Mouse (Mus musculus) heart, adult 2 months (tissue): ENCODE measurements around the gene Poldip3. TPM values are rescaled to one million over a fixed set of nuclear protein-coding genes. Genes with fewer than 3 reads are reported as not detected.
A peak's percentile ranks its signal among the peaks of the same experiment; 100 is the strongest.

ENCODE experiments used
- DNase-seq, 2 experiments: peaks; one replicate each; pipeline ENCODE4 v3.0.0; 2021
- H3K27ac ChIP-seq: fragments of 200-600 bp; 2 replicates; pipeline ENCODE4 v1.8.1; 2022
- H3K27me3 ChIP-seq: fragments of 200-500 bp; 2 replicates; pipeline ENCODE4 v1.6.1; 2012; ENCODE audit warnings: mild to moderate bottlenecking, low read length, inconsistent platforms, mixed read lengths; ENCODE audit not compliant: control insufficient read depth, insufficient read depth
- H3K36me3 ChIP-seq: fragments of 200-500 bp; 2 replicates; pipeline ENCODE4 v1.6.1; 2012; ENCODE audit warnings: low read length, inconsistent platforms; ENCODE audit not compliant: control insufficient read depth, insufficient read depth
- H3K4me1 ChIP-seq: fragments of 200-500 bp; 2 replicates; pipeline ENCODE4 v1.6.1; 2011; ENCODE audit warnings: low read length; ENCODE audit not compliant: control insufficient read depth, insufficient read depth
- H3K4me3 ChIP-seq: fragments of 200-600 bp; 2 replicates; pipeline ENCODE4 v1.8.1; 2022
- H3K79me2 ChIP-seq: fragments of 200-500 bp; replicated peaks from 2 replicates; pipeline ENCODE4 v1.6.1; 2012; ENCODE audit warnings: mild to moderate bottlenecking, inconsistent platforms, low read length, moderate library complexity, mixed read lengths; ENCODE audit not compliant: control insufficient read depth, insufficient read depth
- H3K9ac ChIP-seq: fragments of 200-500 bp; 2 replicates; pipeline ENCODE4 v1.6.1; 2012; ENCODE audit warnings: low read depth, mild to moderate bottlenecking, control low read depth, inconsistent platforms, low read length, mixed read lengths
- CTCF ChIP-seq: fragments of 200-600 bp; IDR thresholded peaks from 2 replicates; pipeline ENCODE4 v1.8.1; 2022; ENCODE audit warnings: antibody characterized with exemption, mild to moderate bottlenecking, moderate library complexity
- EP300 ChIP-seq: fragments of 200-500 bp; IDR thresholded peaks from 2 replicates; pipeline ENCODE4 v1.6.1; 2011; ENCODE audit warnings: low read depth, low read length, control low read depth; ENCODE audit not compliant: insufficient read depth
- POLR2A ChIP-seq: fragments of 200-500 bp; IDR thresholded peaks from 2 replicates; pipeline ENCODE4 v1.6.1; 2011; ENCODE audit warnings: mild to moderate bottlenecking, low read depth, low read length, control low read depth; ENCODE audit not compliant: insufficient read depth
- WGBS: fragments of 180-500 bp; shearing (Covaris S2); methylation state at CpG from one replicate; pipeline ENCODE4 v1.1.7; 2018; 5-methylcytosine and 5-hydroxymethylcytosine counted together
- intact Hi-C: fragments of 180-260 bp; cut with DNase I; formaldehyde crosslinking; loops from one replicate; pipeline ENCODE4 v1.15.1; 2025
- polyA plus RNA-seq: library from polyadenylated mRNA; depleted of rRNA; stranded (reverse); fragments of >200 nt; gene quantifications from 2 replicates; pipeline ENCODE4 v1.2.3, GENCODE M21; 2012
- total RNA-seq, 2 experiments: library from RNA; stranded (reverse); gene quantifications; 2 replicates each; pipeline ENCODE4 v1.2.3; 2021

Poldip3 gene
- total and polyA plus RNA-seq, 3 experiments, result 20.0 to 24.7 (median 23.6) TPM

DNA sequence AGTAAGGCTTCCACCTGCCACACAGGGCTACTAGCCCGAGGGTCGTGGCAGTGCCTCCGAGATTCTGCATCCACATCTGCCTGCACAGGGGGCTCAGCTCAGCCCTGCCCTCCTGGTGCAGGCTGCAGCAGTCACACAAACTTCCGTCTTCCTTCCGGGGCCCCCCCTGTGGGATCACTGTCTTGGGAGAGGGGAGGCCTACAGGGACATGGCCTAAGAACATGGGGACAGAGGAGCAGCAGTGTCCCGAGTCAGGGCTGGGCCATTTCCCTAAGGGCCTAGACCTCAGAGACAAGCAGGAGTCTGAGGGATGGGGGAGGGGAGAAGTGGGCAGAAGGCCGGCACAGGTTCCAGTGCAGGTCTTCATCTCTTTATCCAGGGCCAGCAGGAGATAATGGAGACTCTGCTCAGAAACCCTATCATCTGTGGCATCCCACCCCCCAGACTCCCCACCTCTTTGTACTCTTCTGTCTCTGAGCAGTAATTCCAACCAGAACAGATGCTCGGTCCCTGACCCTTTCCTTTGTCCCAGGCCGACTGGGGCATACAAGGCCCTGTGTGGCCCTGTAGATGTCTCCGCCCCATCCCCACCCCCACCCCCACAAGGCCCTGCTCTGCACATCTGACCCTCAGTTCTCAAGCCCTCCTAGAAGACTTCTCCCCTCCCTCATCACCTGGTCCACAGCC, 12.0 kb upstream of the Poldip3 start:
- H3K27ac ChIP-seq, result peak overlapping the region; percentile 33
- peaks cover 10% of the 10 kb centered on the region for H3K4me1 ChIP-seq
- no peaks in the 10 kb centered on the region for H3K79me2 ChIP-seq
- WGBS, result 69% methylated on average over 10 of the region's 10 CpGs
- TF ChIP-seq EP300, result no peak
- intact Hi-C loops, result no loop called here
- peak; percentile 40 to 46 for DNase-seq
- H3K36me3 ChIP-seq, result peaks cover 3% of the 10 kb centered on the region
- H3K9ac ChIP-seq, result no peak overlapping the region
- H3K4me3 ChIP-seq, result no peak overlapping the region
- H3K27me3 ChIP-seq, result no peaks in the 10 kb centered on the region

DNA sequence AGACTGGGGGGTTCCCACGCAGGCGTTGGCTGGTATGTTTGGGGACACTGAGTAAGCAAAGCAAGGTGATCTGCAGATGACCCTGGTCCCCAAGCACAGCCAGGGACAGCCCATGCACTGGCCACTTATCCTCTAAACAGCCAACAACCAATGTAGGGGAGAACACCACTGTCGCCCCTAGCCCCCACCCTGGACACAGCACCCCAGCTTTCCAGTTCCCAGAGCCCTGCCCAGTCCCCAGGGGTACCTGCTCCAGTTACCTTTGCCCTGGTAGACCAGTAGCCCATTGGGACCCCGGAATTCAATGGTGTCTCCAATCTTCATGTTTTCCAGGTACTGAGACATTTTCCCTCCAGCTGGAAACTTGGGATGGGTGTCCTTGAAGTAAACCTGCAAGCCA, 11.4 kb upstream of the Poldip3 start:
- H3K36me3 ChIP-seq, result peaks cover under 1% of the 10 kb centered on the region; the same call in 1 of the 2 replicates
- H3K79me2 ChIP-seq, result no peaks in the 10 kb centered on the region
- H3K27me3 ChIP-seq, result no peaks in the 10 kb centered on the region
- H3K4me1 ChIP-seq, result peaks cover 6% of the 10 kb centered on the region
- no peak overlapping the region for H3K4me3 ChIP-seq
- no peak for TF ChIP-seq EP300
- no peak for TF ChIP-seq CTCF
- no peak for TF ChIP-seq POLR2A
- 89% methylated on average over 4 of the region's 4 CpGs for WGBS
- DNase-seq, result no peak
- intact Hi-C loops, result no loop called here
- H3K27ac ChIP-seq, result peak overlapping the region; percentile 33
- H3K9ac ChIP-seq, result no peak overlapping the region

DNA sequence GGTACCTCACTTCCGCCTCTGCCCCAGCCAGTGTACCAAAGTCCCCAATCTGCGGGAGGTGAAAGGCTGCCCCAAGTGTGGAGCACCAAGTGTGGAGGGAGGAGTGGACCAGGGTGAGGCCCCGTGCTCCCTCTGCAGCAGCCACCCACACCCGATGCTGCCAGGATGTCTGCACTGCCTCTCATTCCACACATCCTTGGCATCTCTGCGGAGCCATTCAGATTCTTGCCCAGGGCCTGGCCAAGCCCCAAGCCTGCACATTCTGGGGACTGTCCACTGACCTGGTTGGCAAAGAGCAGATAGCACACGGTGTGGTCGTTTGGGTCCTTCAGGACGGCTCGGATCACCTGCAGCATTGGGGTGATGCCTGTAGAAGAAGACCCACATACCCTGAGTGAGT, 10.6 kb upstream of the Poldip3 start:
- Histone ChIP-seq H3K79me2 (no peaks in the 10 kb centered on the region), H3K27ac (no peak overlapping the region), H3K36me3 (no peaks in the 10 kb centered on the region), H3K4me1 (peaks cover 3% of the 10 kb centered on the region), H3K4me3 (no peak overlapping the region), H3K9ac (no peak overlapping the region), H3K27me3 (no peaks in the 10 kb centered on the region)
- 64% methylated on average over 9 of the region's 9 CpGs for WGBS
- TF ChIP-seq POLR2A, result no peak
- TF ChIP-seq CTCF, result no peak
- TF ChIP-seq EP300, result no peak
- intact Hi-C loops, result loop anchor here (10.0 kb wide), 1 partner anchor 355 kb away; the partner anchor contains the start of gene Ttll1
- peak; percentile 33 to 45 for DNase-seq

DNA sequence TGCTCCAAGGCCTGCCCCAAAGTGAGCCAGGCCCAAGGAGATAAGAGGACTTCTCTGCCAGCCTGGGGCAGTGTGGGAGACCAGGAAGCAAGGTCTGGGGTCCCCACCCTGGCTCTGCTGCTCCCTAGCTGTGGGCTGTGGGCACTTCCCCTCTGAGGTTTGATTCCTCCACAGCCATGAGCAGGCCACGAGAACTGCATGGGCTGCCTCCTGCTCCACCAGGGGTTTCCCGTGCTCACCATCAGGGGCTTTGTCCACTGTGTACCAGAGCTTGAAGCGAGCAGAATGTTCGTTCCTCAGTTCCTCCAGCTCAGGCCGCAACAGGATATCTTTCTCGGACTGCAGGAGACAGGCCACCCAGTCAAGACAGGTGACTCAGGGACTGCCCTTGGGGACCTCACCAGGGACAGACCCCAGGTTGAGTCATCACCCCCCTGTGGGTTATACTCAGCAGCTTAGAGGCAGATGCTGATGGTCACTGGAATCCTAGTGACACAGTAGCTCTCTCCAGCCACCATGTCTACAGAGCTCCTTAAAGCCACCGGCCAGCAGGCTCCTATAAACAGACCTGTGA, 9.5 kb upstream of the Poldip3 start:
- H3K4me1 ChIP-seq, result peaks cover 2% of the 10 kb centered on the region
- 90% methylated on average over 7 of the region's 7 CpGs for WGBS
- no peak overlapping the region for H3K27ac ChIP-seq
- intact Hi-C loops, result loop anchor here (10.0 kb wide), 1 partner anchor 356 kb away; the partner anchor contains the start of gene Ttll1
- H3K79me2 ChIP-seq, result no peaks in the 10 kb centered on the region
- DNase-seq, result no peak
- H3K4me3 ChIP-seq, result no peak overlapping the region
- no peaks in the 10 kb centered on the region for H3K36me3 ChIP-seq
- H3K9ac ChIP-seq, result no peak overlapping the region
- TF ChIP-seq POLR2A (no peak), CTCF (no peak), EP300 (no peak)
- H3K27me3 ChIP-seq, result no peaks in the 10 kb centered on the region

DNA sequence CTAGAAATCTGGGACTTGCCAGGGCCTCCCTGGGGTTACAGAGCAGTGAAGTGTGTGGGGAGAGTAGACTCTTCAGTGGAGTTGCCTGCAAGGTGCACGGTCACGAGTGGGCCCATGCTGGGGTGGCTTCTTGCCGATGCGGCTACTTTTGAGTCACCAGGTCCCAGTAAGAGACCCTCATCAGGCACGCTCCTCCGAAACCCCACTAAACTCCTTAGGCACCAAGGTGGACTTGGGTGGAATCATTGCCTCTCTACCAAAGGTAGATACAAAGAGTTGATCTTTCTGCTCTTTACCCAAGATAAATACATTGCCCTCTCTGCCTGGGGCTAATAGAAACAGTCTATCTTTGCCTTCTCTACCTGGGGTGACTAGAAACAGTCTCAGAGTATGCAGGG, 8.5 kb upstream of the Poldip3 start:
- TF ChIP-seq EP300, result no peak
- DNase-seq, result no peak
- 97% methylated on average over 6 of the region's 6 CpGs for WGBS
- no peaks in the 10 kb centered on the region for H3K27me3 ChIP-seq
- intact Hi-C loops, result loop anchor here (1.0 to 10.0 kb wide), 2 partner anchors 50 to 357 kb away; partner anchors contain the start of gene Ttll1
- H3K36me3 ChIP-seq, result no peaks in the 10 kb centered on the region
- H3K79me2 ChIP-seq, result no peaks in the 10 kb centered on the region
- no peaks in the 10 kb centered on the region; the same call in 1 of the 2 replicates for H3K4me1 ChIP-seq
- H3K9ac ChIP-seq, result no peak overlapping the region
- no peak overlapping the region for H3K4me3 ChIP-seq
- no peak overlapping the region; the same call in 1 of the 2 replicates for H3K27ac ChIP-seq

DNA sequence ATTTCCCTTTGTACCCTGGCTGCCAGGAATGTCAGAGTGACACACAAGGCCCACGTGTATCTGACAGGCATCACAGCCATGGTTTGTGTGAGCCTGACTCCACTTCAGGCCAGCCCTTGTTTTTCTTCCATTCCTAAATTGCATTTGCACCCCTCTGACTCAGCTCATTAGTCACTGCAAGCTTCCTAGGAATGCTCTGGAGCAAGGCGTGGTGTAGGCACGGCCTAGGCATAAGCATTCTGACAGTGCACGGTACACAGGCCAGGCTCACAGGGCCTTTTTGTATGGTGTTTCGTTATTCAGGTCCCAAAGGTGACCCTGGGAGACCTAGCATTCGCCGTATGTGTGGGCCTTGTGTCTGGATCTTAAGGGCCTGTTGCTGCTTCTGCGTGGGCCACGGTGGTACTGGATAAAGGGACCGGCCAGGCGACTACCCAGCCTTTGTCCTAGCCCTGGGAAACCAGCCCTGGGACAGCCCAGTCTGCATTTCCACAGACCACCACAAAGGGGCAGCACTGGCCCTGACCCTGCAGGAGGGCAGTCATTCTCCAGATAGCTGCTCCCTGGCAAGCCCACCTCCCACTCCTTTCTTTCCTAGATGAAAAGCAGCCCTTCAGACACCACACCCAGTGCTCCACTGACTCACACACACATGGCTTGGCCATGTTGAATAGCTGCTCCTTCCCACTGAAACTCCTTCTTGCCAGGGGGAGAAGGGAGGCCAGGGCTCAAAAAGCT, 7.9 kb upstream of the Poldip3 start:
- H3K36me3 ChIP-seq, result no peaks in the 10 kb centered on the region
- TF ChIP-seq POLR2A (no peak), EP300 (0 out of 2 replicates have a peak, but pooled peaks have one; percentile 39), CTCF (peak; percentile 97)
- 72% methylated on average over 11 of the region's 11 CpGs for WGBS
- no peak overlapping the region for H3K4me3 ChIP-seq
- no peak overlapping the region for H3K9ac ChIP-seq
- intact Hi-C loops, result loop anchor here (1.0 to 10.0 kb wide), 2 partner anchors 50 to 358 kb away; partner anchors contain the start of gene Ttll1
- DNase-seq, result peak; percentile 67 to 82
- H3K4me1 ChIP-seq, result no peaks in the 10 kb centered on the region; the same call in 1 of the 2 replicates
- H3K79me2 ChIP-seq, result no peaks in the 10 kb centered on the region
- H3K27me3 ChIP-seq, result no peaks in the 10 kb centered on the region
- no peak overlapping the region; the same call in 1 of the 2 replicates for H3K27ac ChIP-seq
